Mouse (Mus musculus) heart, embryonic 14.5 days (tissue): ENCODE data around the gene Wdr26. TPM values are rescaled to one million over a fixed set of nuclear protein-coding genes. Genes with fewer than 3 reads are reported as not detected.
A peak's percentile ranks its signal among the peaks of the same experiment; 100 is the strongest.

Experiments
- ATAC-seq: fragments of 200-750 bp; cut with Nextera tagmentation; 2 replicates; pipeline ENCODE4 v1.8.0; 2017; ENCODE audit warnings: low read depth, moderate TSS enrichment; ENCODE audit not compliant: insufficient number of reproducible peaks, insufficient read depth, low FRiP score
- H3K27ac ChIP-seq, 2 experiments: fragments of 200-500 bp in 1 of 2; fragments of 300-500 bp in 1 of 2; sonication (generic) in 1 of 2; replicated peaks in 1 of 2; 2 replicates each; pipeline ENCODE4 v1.5.1; 2012 to 2014; ENCODE audit warnings: low read depth in 2 of 2, low read length in 2 of 2, control low read depth in 1 of 2, mild to moderate bottlenecking in 1 of 2, mixed read lengths in 1 of 2; ENCODE audit not compliant: control insufficient read depth in 1 of 2, insufficient read depth in 1 of 2
- H3K27me3 ChIP-seq: fragments of 300-500 bp; sonication (generic); 2 replicates; pipeline ENCODE4 v1.6.1; 2014; ENCODE audit warnings: mild to moderate bottlenecking, low read length, control low read depth; ENCODE audit not compliant: control insufficient read depth, insufficient read depth
- H3K36me3 ChIP-seq: fragments of 300-500 bp; sonication (generic); 2 replicates; pipeline ENCODE4 v1.6.1; 2014; ENCODE audit warnings: mild to moderate bottlenecking, control low read depth, low read length, mixed read lengths; ENCODE audit not compliant: control insufficient read depth, insufficient read depth
- H3K4me1 ChIP-seq, 2 experiments: fragments of 200-500 bp in 1 of 2; fragments of 300-500 bp in 1 of 2; sonication (generic) in 1 of 2; 2 replicates each; pipeline ENCODE4 v1.6.1; 2012 to 2014; ENCODE audit warnings: low read length in 2 of 2, control low read depth in 1 of 2, mixed read lengths in 1 of 2; ENCODE audit not compliant: control insufficient read depth in 2 of 2, insufficient read depth in 2 of 2
- H3K4me2 ChIP-seq: fragments of 300-500 bp; sonication (generic); 2 replicates; pipeline ENCODE4 v1.6.1; 2014; ENCODE audit warnings: mild to moderate bottlenecking, low read length
- H3K4me3 ChIP-seq, 2 experiments: fragments of 200-500 bp in 1 of 2; fragments of 300-500 bp in 1 of 2; sonication (generic) in 1 of 2; 2 replicates each; pipeline ENCODE4 v1.5.1; 2012 to 2014; ENCODE audit warnings: low read length in 2 of 2, mild to moderate bottlenecking in 2 of 2, control low read depth in 1 of 2, low read depth in 1 of 2, moderate library complexity in 1 of 2; ENCODE audit not compliant: control insufficient read depth in 1 of 2, insufficient read depth in 1 of 2
- H3K9ac ChIP-seq: fragments of 300-500 bp; sonication (generic); 2 replicates; pipeline ENCODE4 v1.6.1; 2014; ENCODE audit warnings: mild to moderate bottlenecking, low read length
- H3K9me3 ChIP-seq: fragments of 300-500 bp; sonication (generic); 2 replicates; pipeline ENCODE4 v1.6.1; 2016; ENCODE audit warnings: low read length, control low read depth; ENCODE audit not compliant: control insufficient read depth
- WGBS: fragments of 180-500 bp; shearing (Covaris S2); extraction: QIAGEN DNeasy Blood & Tissue Kit; methylation state at CpG from one replicate; pipeline ENCODE4 v1.1.7; 2014; 5-methylcytosine and 5-hydroxymethylcytosine counted together
- polyA plus RNA-seq: library from polyadenylated mRNA; unstranded; fragments of >200 nt; fragmentation: Nextera tagmentation; extraction: Ambion mirVana; gene quantifications from 2 replicates; pipeline ENCODE4 v1.2.1, GENCODE M21; 2014

Gene Wdr26
- polyA plus RNA-seq, 1 experiment from 2014 or later, result 47.7 TPM

DNA sequence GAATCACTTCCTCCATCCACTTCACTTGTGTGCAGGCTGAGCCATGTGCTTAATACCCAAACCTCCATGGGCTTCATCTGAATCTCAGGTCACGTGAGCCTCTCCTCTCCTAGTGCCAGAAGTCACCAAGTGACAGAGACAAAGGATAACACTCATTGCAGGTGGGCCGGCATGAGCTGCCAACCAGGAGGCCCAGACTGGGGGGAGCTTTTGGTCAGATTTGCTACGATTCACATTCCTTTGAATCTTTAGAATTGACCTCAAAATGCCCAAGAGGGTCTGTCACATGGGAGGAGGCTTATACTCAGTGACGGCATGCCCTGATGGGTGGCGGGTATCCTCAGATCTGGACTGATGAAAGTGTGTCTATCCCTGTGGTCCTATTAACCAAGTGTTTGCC, 16.8 kb upstream of the Wdr26 start:
- H3K4me1 ChIP-seq, result peaks cover 14 to 15% of the 10 kb centered on the region in 2 experiments
- 70% methylated on average over 5 of the region's 5 CpGs for WGBS
- H3K9me3 ChIP-seq, result no peaks in the 10 kb centered on the region
- no peak overlapping the region for H3K9ac ChIP-seq
- no peak overlapping the region for H3K4me3 ChIP-seq
- no peak overlapping the region for H3K27ac ChIP-seq
- no peaks in the 10 kb centered on the region for H3K27me3 ChIP-seq
- ATAC-seq, result no peak
- no peak overlapping the region for H3K4me2 ChIP-seq
- no peaks in the 10 kb centered on the region for H3K36me3 ChIP-seq

DNA sequence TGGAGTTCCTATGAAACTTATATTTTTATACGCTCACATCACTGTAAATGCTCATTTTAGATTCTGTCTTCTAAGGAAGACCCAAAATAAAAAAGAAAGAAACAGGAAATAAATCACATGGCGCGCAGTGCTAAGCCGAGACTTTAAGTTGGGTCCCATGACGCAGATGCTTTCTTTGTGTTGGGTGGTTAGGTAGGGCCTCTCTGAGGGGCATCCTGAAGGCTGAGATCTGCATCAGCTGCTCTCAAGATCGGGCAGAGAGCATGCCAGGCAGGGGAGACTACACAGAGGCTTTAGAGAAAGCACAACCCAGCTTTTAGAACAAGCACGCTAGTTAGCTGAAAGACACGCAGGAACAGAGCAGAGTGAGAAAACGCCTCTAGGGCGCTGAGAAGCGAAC, 16.0 kb upstream of the Wdr26 start:
- Histone ChIP-seq H3K9me3 (no peaks in the 10 kb centered on the region), H3K27me3 (no peaks in the 10 kb centered on the region), H3K36me3 (no peaks in the 10 kb centered on the region), H3K4me3 (no peak overlapping the region), H3K4me1 (peaks cover 14 to 15% of the 10 kb centered on the region in 2 experiments), H3K27ac (no peak overlapping the region), H3K9ac (no peak overlapping the region), H3K4me2 (no peak overlapping the region)
- WGBS, result 88% methylated on average over 11 of the region's 11 CpGs
- no peak for ATAC-seq

DNA sequence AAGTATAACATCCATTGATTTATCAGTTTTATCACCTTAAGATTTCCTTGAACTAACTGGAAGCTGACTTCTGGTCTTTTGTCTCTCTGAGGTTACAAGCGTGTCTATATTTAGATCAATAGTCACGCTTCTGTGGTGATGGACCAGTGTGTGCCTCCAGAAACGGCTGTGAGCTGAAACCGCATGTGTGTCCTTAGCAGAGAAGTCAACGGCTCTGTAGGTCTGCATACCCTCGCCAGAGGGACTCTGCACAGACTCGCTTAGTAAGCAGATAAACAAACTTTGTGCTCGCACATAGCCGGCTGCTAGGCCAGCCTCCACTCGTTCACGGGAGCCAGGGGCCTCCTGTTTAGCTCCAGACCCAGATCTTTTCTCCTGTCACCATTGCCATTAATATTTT, 15.0 kb upstream of the Wdr26 start:
- no peaks in the 10 kb centered on the region for H3K36me3 ChIP-seq
- H3K4me3 ChIP-seq, result no peak overlapping the region
- peak overlapping the region; percentile 46 to 48 for H3K27ac ChIP-seq
- peaks cover 12 to 15% of the 10 kb centered on the region in 2 experiments for H3K4me1 ChIP-seq
- H3K9ac ChIP-seq, result peak overlapping the region; percentile 35; the same call in 1 of the 2 replicates
- H3K9me3 ChIP-seq, result no peaks in the 10 kb centered on the region
- H3K4me2 ChIP-seq, result peak overlapping the region; percentile 36; the same call in 1 of the 2 replicates
- no peak for ATAC-seq
- WGBS, result 25% methylated on average over 11 of the region's 11 CpGs
- no peaks in the 10 kb centered on the region for H3K27me3 ChIP-seq

DNA sequence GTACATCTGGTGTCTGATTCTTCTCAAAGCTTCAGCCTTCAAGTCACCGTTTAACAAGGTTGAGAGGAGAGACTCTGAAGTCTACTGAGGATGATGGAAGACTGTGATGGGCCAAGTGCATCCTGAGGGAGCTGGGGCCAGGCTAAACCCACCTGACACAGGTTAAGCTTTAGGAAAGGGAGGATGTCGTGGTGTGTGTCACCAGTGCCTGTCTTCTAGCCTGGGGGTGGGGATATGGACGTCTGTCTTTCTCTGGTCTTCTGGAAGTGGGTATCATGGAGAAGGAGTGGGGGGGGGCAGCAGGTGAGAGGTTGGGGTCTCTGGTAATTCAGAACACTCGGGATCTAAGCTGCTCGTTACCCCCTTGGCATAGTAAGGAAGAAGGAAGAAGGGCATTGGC, 13.5 kb upstream of the Wdr26 start:
- 78% methylated on average over 5 of the region's 5 CpGs for WGBS
- no peak overlapping the region for H3K4me2 ChIP-seq
- no peaks in the 10 kb centered on the region for H3K27me3 ChIP-seq
- no peaks in the 10 kb centered on the region for H3K36me3 ChIP-seq
- no peak overlapping the region for H3K9ac ChIP-seq
- no peaks in the 10 kb centered on the region for H3K9me3 ChIP-seq
- H3K4me1 ChIP-seq, result peaks cover 3 to 10% of the 10 kb centered on the region in 2 experiments; a peak in 2 of 4 replicates
- no peak for ATAC-seq
- H3K4me3 ChIP-seq, result no peak overlapping the region
- no peak overlapping the region for H3K27ac ChIP-seq

DNA sequence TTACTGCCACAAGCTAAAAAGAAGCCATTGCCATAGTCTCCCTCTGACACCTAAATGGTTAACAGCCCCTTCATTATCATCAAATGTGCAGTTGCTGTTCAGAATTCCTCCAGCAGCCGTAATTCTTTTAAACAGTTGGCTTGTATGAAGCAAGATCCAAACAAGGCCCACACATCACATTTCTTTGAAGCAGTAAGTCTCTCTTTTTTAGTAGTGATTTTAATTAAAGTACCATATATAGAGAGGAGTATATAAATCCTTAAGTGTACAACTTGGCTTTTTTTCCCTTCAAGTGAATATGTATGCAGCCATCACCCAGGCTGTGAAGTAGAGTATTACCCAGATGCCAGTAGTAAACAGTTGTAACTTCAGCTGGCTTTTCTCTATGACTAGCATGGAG, 10.2 kb upstream of the Wdr26 start:
- Histone ChIP-seq H3K9me3 (no peaks in the 10 kb centered on the region), H3K9ac (no peak overlapping the region), H3K27me3 (no peaks in the 10 kb centered on the region), H3K4me1 (peaks cover 5 to 9% of the 10 kb centered on the region in 2 experiments; a peak in 2 of 4 replicates), H3K27ac (no peak overlapping the region), H3K4me2 (no peak overlapping the region), H3K4me3 (no peak overlapping the region), H3K36me3 (no peaks in the 10 kb centered on the region)
- 30% methylated on average over 1 of the region's 1 CpGs for WGBS
- ATAC-seq, result no peak

DNA sequence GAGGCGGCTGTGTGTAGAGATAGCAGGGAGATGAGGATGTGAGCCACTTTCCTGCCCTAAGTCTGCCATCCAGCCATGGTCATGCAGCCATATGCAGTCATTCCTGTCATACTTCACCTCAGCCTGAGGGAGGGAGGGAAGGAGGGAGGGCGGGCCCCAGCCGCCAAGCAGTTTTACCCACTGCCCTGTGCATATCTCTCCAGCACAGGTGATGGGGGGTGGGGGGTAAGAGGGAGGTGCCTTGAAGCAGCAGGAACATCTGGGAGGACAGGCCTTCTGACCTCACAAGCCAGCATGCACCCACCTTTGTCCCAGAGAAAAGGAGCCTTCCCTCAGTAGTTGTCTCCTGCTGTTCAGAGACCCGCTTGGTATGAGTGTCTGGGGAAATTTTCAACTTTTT, 4.5 kb upstream of the Wdr26 start:
- H3K9ac ChIP-seq, result no peak overlapping the region
- WGBS, result 52% methylated on average over 4 of the region's 4 CpGs
- H3K4me1 ChIP-seq, result peaks cover 9 to 24% of the 10 kb centered on the region in 2 experiments
- no peak overlapping the region for H3K4me2 ChIP-seq
- ATAC-seq, result no peak
- H3K36me3 ChIP-seq, result no peaks in the 10 kb centered on the region
- no peak overlapping the region for H3K4me3 ChIP-seq
- no peak overlapping the region for H3K27ac ChIP-seq
- no peaks in the 10 kb centered on the region for H3K27me3 ChIP-seq
- no peaks in the 10 kb centered on the region for H3K9me3 ChIP-seq

DNA sequence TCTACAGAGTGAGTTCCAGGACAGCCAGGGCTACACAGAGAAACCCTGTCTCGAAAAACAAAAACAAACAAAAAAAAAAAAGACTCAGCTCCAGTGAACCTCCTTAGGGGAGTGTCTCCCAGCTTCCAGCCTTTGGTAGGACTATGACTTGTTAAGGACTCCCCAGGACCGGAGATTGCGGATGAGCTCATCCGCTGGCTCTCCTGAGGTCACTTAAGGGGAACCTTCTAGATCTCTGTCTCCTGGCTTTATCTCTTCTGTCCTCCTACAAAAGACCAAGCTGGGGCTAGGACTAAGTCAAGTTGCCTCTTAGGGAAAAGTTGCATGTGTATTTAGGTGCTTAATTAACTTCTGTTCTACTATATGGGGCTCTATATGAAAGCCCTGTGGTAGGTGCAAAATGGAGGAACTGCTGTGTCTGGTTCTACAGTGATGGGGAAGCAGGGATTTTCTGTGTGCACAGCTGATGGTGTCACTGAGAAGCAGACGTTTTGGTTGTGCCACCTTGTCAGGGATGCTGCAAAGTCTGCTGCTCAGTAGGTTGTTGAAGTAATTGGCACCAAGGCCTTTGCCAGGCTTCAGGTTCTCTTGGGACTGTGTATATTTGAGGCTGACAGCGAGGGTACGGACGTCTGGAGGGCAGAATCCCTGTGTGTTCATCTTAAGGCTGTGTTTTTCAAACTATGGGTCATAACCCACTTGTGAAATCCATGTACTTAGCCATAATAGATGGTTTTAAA, 2.7 kb upstream of the Wdr26 start:
- no peak overlapping the region for H3K27ac ChIP-seq
- H3K9ac ChIP-seq, result no peak overlapping the region
- no peaks in the 10 kb centered on the region for H3K9me3 ChIP-seq
- ATAC-seq, result no peak
- WGBS, result 86% methylated on average over 7 of the region's 8 CpGs
- H3K36me3 ChIP-seq, result no peaks in the 10 kb centered on the region
- no peak overlapping the region for H3K4me3 ChIP-seq
- no peaks in the 10 kb centered on the region for H3K27me3 ChIP-seq
- H3K4me1 ChIP-seq, result peaks cover 12 to 27% of the 10 kb centered on the region in 2 experiments
- no peak overlapping the region for H3K4me2 ChIP-seq
